ENCODE assay signal across 8 mouse cellular contexts in genomic region chr5:32610064-32610800, GRCm38 (mm10). TPM values are rescaled to one million over a fixed set of nuclear protein-coding genes. Genes with fewer than 3 reads are reported as not detected.
DNase-seq lines count a peak whose midpoint lies in the region; ATAC-seq lines count a peak whose summit lies in the region.

No protein-coding gene starts in this region.

- peak overlapping the region; percentile 78 for H3K4me2 ChIP-seq in forebrain, embryonic 11.5 days (ENCODE audit: low read depth, low read length, severe bottlenecking)
- H3K4me2 ChIP-seq in hindbrain, embryonic 13.5 days = peak overlapping the region; percentile 92
- peak overlapping the region; percentile 55 for H3K4me2 ChIP-seq in midbrain, embryonic 11.5 days

- no peaks in the 10 kb centered on the region for H3K36me3 ChIP-seq in forebrain, embryonic 11.5 days (ENCODE audit: control insufficient read depth, insufficient read depth, low read length)
- no peaks in the 10 kb centered on the region for H3K36me3 ChIP-seq in hindbrain, embryonic 13.5 days
- H3K36me3 ChIP-seq in limb, embryonic 10.5 days = no peaks in the 10 kb centered on the region
- no peaks in the 10 kb centered on the region for H3K36me3 ChIP-seq in midbrain, embryonic 11.5 days (ENCODE audit: control insufficient read depth, insufficient read depth, low read length)

- peak overlapping the region; percentile 87 for H3K4me3 ChIP-seq in forebrain, embryonic 11.5 days (ENCODE audit: low read depth, low read length)
- H3K4me3 ChIP-seq in hindbrain, embryonic 13.5 days = peak overlapping the region; percentile 90
- H3K4me3 ChIP-seq in limb, embryonic 10.5 days = peak overlapping the region; percentile 76
- peak overlapping the region; percentile 65 for H3K4me3 ChIP-seq in midbrain, embryonic 11.5 days (ENCODE audit: low read depth, low read length)

- H3K4me1 ChIP-seq in forebrain, embryonic 11.5 days (replicated peaks; ENCODE audit: control insufficient read depth, insufficient read depth, low read length) = no peaks in the 10 kb centered on the region
- H3K4me1 ChIP-seq in hindbrain, embryonic 13.5 days (replicated peaks) = peaks cover 21% of the 10 kb centered on the region
- peaks cover 6% of the 10 kb centered on the region; the same call in 1 of the 2 replicates for H3K4me1 ChIP-seq in limb, embryonic 10.5 days
- no peaks in the 10 kb centered on the region; the same call in 1 of the 2 replicates for H3K4me1 ChIP-seq in midbrain, embryonic 11.5 days (ENCODE audit: control insufficient read depth, insufficient read depth, low read length)

- H3K27me3 ChIP-seq in forebrain, embryonic 11.5 days (ENCODE audit: control insufficient read depth, insufficient read depth, low read length) = no peaks in the 10 kb centered on the region
- H3K27me3 ChIP-seq in hindbrain, embryonic 13.5 days = no peaks in the 10 kb centered on the region
- H3K27me3 ChIP-seq in limb, embryonic 10.5 days (ENCODE audit: low read depth, poor library complexity, severe bottlenecking) = no peaks in the 10 kb centered on the region
- no peaks in the 10 kb centered on the region for H3K27me3 ChIP-seq in midbrain, embryonic 11.5 days (ENCODE audit: control insufficient read depth, insufficient read depth, low read length)

- no peaks in the 10 kb centered on the region for H3K9me3 ChIP-seq in forebrain, embryonic 11.5 days (ENCODE audit: control insufficient read depth, low read length)
- no peaks in the 10 kb centered on the region for H3K9me3 ChIP-seq in hindbrain, embryonic 13.5 days
- no peaks in the 10 kb centered on the region for H3K9me3 ChIP-seq in limb, embryonic 10.5 days (replicated peaks)
- H3K9me3 ChIP-seq in midbrain, embryonic 11.5 days (ENCODE audit: control insufficient read depth, low read length) = no peaks in the 10 kb centered on the region

- H3K9ac ChIP-seq in forebrain, embryonic 11.5 days (ENCODE audit: low read length) = peak overlapping the region; percentile 93
- peak overlapping the region; percentile 91 for H3K9ac ChIP-seq in hindbrain, embryonic 13.5 days
- H3K9ac ChIP-seq in midbrain, embryonic 11.5 days (ENCODE audit: low read length) = peak overlapping the region; percentile 85

- ATAC-seq in forebrain, embryonic 11.5 days (replicated peaks; ENCODE audit: low FRiP score) = peak; percentile 59
- peak; percentile 69 for ATAC-seq in hindbrain, embryonic 13.5 days (ENCODE audit: low FRiP score)
- ATAC-seq in midbrain, embryonic 11.5 days (ENCODE audit: low FRiP score) = no peak

- H3K27ac ChIP-seq in forebrain, embryonic 11.5 days (ENCODE audit: low read depth, low read length) = peak overlapping the region; percentile 84
- peak overlapping the region; percentile 94 for H3K27ac ChIP-seq in hindbrain, embryonic 13.5 days
- H3K27ac ChIP-seq in limb, embryonic 10.5 days = peak overlapping the region; percentile 98
- H3K27ac ChIP-seq in midbrain, embryonic 11.5 days (ENCODE audit: low read depth, low read length) = peak overlapping the region; percentile 81

- DNase-seq in right cerebral cortex, postnatal 10 days (ENCODE audit: low spot score in 2 of 2) = peak; percentile 47 to 51
- DNase-seq in right cerebral cortex, postnatal 4 days = no peak
- peak; percentile 53 for DNase-seq in adrenal gland, postnatal 25 days
- DNase-seq in forebrain, embryonic 11.5 days (ENCODE audit: low spot score) = no peak
- no peak for DNase-seq in limb, embryonic 10.5 days (ENCODE audit: low spot score)
- DNase-seq in midbrain, embryonic 11.5 days (ENCODE audit: low spot score, missing footprints) = no peak
- DNase-seq in urinary bladder, postnatal 36 days (ENCODE audit: low spot score in 2 of 2) = peak; percentile 35 to 37

- 20% methylated on average over 21 of the region's 21 CpGs for WGBS in forebrain, embryonic 11.5 days
- 17% methylated on average over 21 of the region's 21 CpGs for WGBS in hindbrain, embryonic 13.5 days
- 18% methylated on average over 21 of the region's 21 CpGs for WGBS in limb, embryonic 10.5 days
- 20% methylated on average over 21 of the region's 21 CpGs for WGBS in midbrain, embryonic 11.5 days

RNA-seq across cellular contexts. Expression of gene Yes1, which starts 0.7 kb away (rescaled TPM):
- total RNA-seq in adrenal gland, postnatal 25 days (2021) = 58.5 and 61.2 TPM in 2 replicates
- 36.4 and 37.4 TPM in 2 replicates for polyA plus RNA-seq in forebrain, embryonic 11.5 days (2014; fragmentation: Nextera tagmentation; extraction: Ambion mirVana)
- 21.8 and 22.6 TPM in 2 replicates for polyA plus RNA-seq in hindbrain, embryonic 13.5 days (2015; fragmentation: Nextera tagmentation; extraction: Ambion mirVana)
- polyA plus RNA-seq in limb, embryonic 10.5 days (2016; fragmentation: Nextera tagmentation; extraction: Ambion mirVana) = 33.7 and 35.7 TPM in 2 replicates
- 29.0 and 32.7 TPM in 2 replicates for polyA plus RNA-seq in midbrain, embryonic 11.5 days (2014; fragmentation: Nextera tagmentation; extraction: Ambion mirVana)

Comparison
In these comparisons a context has a peak if more than half of its experiments do, and no peak if none do; other contexts are left out.
1. DNase-seq: peak in right cerebral cortex, postnatal 10 days (2 of 2), adrenal gland, postnatal 25 days (single experiment) and urinary bladder, postnatal 36 days (2 of 2); none in right cerebral cortex, postnatal 4 days (single experiment), forebrain, embryonic 11.5 days (single experiment), limb, embryonic 10.5 days (single experiment) and midbrain, embryonic 11.5 days (single experiment).
2. Peak in every context shown above with its lines, with median percentiles within 50 percentile points of each other: H3K27ac ChIP-seq, H3K4me2 ChIP-seq, H3K4me3 ChIP-seq and H3K9ac ChIP-seq.